10 mouse cellular contexts compared by ENCODE assay signal in genomic region chr19:12002791-12003190, GRCm38 (mm10). TPM values are rescaled to one million over a fixed set of nuclear protein-coding genes. Genes with fewer than 3 reads are reported as not detected.
DNase-seq lines count a peak whose midpoint lies in the region; ATAC-seq and TF ChIP-seq lines count a peak whose summit lies in the region.
"Had no signal": no experiment of that assay in that cellular context is flagged by ENCODE, and none has a peak within 500 bp of the region (broad histone marks: within the 10 kb centered on the region; RNA-seq: fewer than 3 reads in every experiment).

No protein-coding gene starts in this region.

- no peak for TF ChIP-seq POLR2A in brain, embryonic 14.5 days (IDR thresholded peaks at IDR 0.05; ENCODE audit: borderline replicate concordance, extremely low read depth, insufficient read depth, insufficient read length, poor library complexity, severe bottlenecking)

- ATAC-seq in heart, embryonic 15.5 days (replicated peaks; ENCODE audit: insufficient number of reproducible peaks, insufficient read depth, low FRiP score, low read depth), result no peak
- ATAC-seq in forebrain, postnatal 0 days, result no peak

- WGBS in heart, embryonic 15.5 days, result 44% methylated on average over 14 of the region's 14 CpGs
- 54% methylated on average over 14 of the region's 14 CpGs for WGBS in forebrain, postnatal 0 days
- WGBS in midbrain, embryonic 10.5 days, result 57% methylated on average over 14 of the region's 14 CpGs

- no peaks in the 10 kb centered on the region for H3K36me3 ChIP-seq in heart, embryonic 15.5 days
- no peaks in the 10 kb centered on the region for H3K36me3 ChIP-seq in forebrain, postnatal 0 days (ENCODE audit: insufficient read depth)
- H3K36me3 ChIP-seq in midbrain, embryonic 10.5 days, result no peaks in the 10 kb centered on the region

- no peak for DNase-seq in heart, adult 18-20 months
- DNase-seq in brain, embryonic 14.5 days (ENCODE audit: low read depth), result peak; percentile 4
- DNase-seq in forebrain, postnatal 0 days, result no peak
- peak; percentile 18 for DNase-seq in midbrain, embryonic 10.5 days (ENCODE audit: low spot score)
- no peak for DNase-seq in testis, postnatal 10 days (ENCODE audit: low spot score)
- DNase-seq in kidney, adult 18-20 months, result no peak
- DNase-seq in ovary, postnatal 36 days (ENCODE audit: low spot score), result no peak

- no peak overlapping the region for H3K9ac ChIP-seq in heart, embryonic 15.5 days
- no peak overlapping the region for H3K9ac ChIP-seq in forebrain, postnatal 0 days

- H3K27ac ChIP-seq in heart, embryonic 15.5 days, result no peak overlapping the region
- H3K27ac ChIP-seq in forebrain, postnatal 0 days (ENCODE audit: low read depth, low read length), result 0 out of 2 replicates have a peak overlapping the region, but pooled peaks have one; percentile 4
- H3K27ac ChIP-seq in midbrain, embryonic 10.5 days (replicated peaks), result no peak overlapping the region

- no peaks in the 10 kb centered on the region for H3K9me3 ChIP-seq in heart, embryonic 15.5 days (replicated peaks)
- H3K9me3 ChIP-seq in forebrain, postnatal 0 days (ENCODE audit: low read length), result no peaks in the 10 kb centered on the region
- H3K9me3 ChIP-seq in midbrain, embryonic 10.5 days (replicated peaks), result no peaks in the 10 kb centered on the region

- TF ChIP-seq CTCF in brain, embryonic 14.5 days (IDR thresholded peaks at IDR 0.05; ENCODE audit: borderline replicate concordance, extremely low read depth, insufficient read depth, insufficient read length), result no peak
- TF ChIP-seq CTCF in forebrain, postnatal 0 days (IDR thresholded peaks at IDR 0.05; ENCODE audit: low read depth), result no peak

- 0 out of 2 replicates have a peak overlapping the region, but pooled peaks have one; percentile 44 for H3K4me2 ChIP-seq in heart, embryonic 15.5 days
- H3K4me2 ChIP-seq in forebrain, postnatal 0 days (ENCODE audit: low read depth), result peak overlapping the region; percentile 33

- H3K4me1 ChIP-seq in heart, embryonic 15.5 days (replicated peaks), result peaks cover 24% of the 10 kb centered on the region
- peaks cover 14% of the 10 kb centered on the region for H3K4me1 ChIP-seq in forebrain, postnatal 0 days (ENCODE audit: insufficient read depth)
- peaks cover 24% of the 10 kb centered on the region for H3K4me1 ChIP-seq in midbrain, embryonic 10.5 days

- H3K4me3 ChIP-seq in heart, embryonic 15.5 days, result no peak overlapping the region
- H3K4me3 ChIP-seq in forebrain, postnatal 0 days (ENCODE audit: low read depth, low read length), result peak overlapping the region; percentile 17; the same call in 1 of the 2 replicates
- peak overlapping the region; percentile 41 for H3K4me3 ChIP-seq in midbrain, embryonic 10.5 days

- no peaks in the 10 kb centered on the region for H3K27me3 ChIP-seq in heart, embryonic 15.5 days
- H3K27me3 ChIP-seq in forebrain, postnatal 0 days (ENCODE audit: insufficient read depth, low read length), result no peaks in the 10 kb centered on the region
- no peaks in the 10 kb centered on the region; the same call in 1 of the 2 replicates for H3K27me3 ChIP-seq in midbrain, embryonic 10.5 days (ENCODE audit: low read depth, poor library complexity, severe bottlenecking)

RNA-seq across cellular contexts. Expression of gene Osbp, which starts 37.0 kb away (rescaled TPM):
- polyA plus RNA-seq in heart, embryonic 15.5 days (2015; fragmentation: Nextera tagmentation; extraction: Ambion mirVana), result 4.3 and 4.4 TPM in 2 replicates
- 10 to 100 TPM; 97.2 to 99.2 TPM for total RNA-seq in heart, adult 18-20 months (2021)
- 31.1 and 35.8 TPM in 2 replicates for polyA plus RNA-seq in brain, embryonic 14.5 days (2012; rRNA removed)
- total RNA-seq in forebrain, postnatal 0 days (2014; rRNA removed), result 27.3 and 30.3 TPM in 2 replicates
- 2.3 and 3.1 TPM in 2 replicates for polyA plus RNA-seq in forebrain, postnatal 0 days (2015; fragmentation: Nextera tagmentation; extraction: Ambion mirVana)
- polyA plus RNA-seq in midbrain, embryonic 10.5 days (2016; fragmentation: Nextera tagmentation; extraction: Ambion mirVana), result 2.7 and 2.9 TPM in 2 replicates

RNA-seq across cellular contexts. Expression of gene Olfr1423, which starts 38.3 kb away (rescaled TPM):
- 0.03 TPM in 1 of 2 replicates, not detected in the other for polyA plus RNA-seq in heart, embryonic 15.5 days (2015; fragmentation: Nextera tagmentation; extraction: Ambion mirVana)
- not detected for total RNA-seq in heart, adult 18-20 months (2021)
- not detected in 2 replicates for polyA plus RNA-seq in brain, embryonic 14.5 days (2012; rRNA removed)
- not detected in 2 replicates for total RNA-seq in forebrain, postnatal 0 days (2014; rRNA removed)
- polyA plus RNA-seq in forebrain, postnatal 0 days (2015; fragmentation: Nextera tagmentation; extraction: Ambion mirVana), result not detected in 2 replicates
- polyA plus RNA-seq in midbrain, embryonic 10.5 days (2016; fragmentation: Nextera tagmentation; extraction: Ambion mirVana), result 0.02 TPM in 1 of 2 replicates, not detected in the other
- polyA plus RNA-seq: kidney, adult 2 months; urinary bladder, adult 2 months had no signal

RNA-seq across cellular contexts. Expression of gene Olfr1424, which starts 59.7 kb away (rescaled TPM):
- not detected in 2 replicates for polyA plus RNA-seq in heart, embryonic 15.5 days (2015; fragmentation: Nextera tagmentation; extraction: Ambion mirVana)
- not detected for total RNA-seq in heart, adult 18-20 months (2021)
- not detected in 2 replicates for polyA plus RNA-seq in brain, embryonic 14.5 days (2012; rRNA removed)
- total RNA-seq in forebrain, postnatal 0 days (2014; rRNA removed), result not detected in 2 replicates
- polyA plus RNA-seq in forebrain, postnatal 0 days (2015; fragmentation: Nextera tagmentation; extraction: Ambion mirVana), result not detected in 2 replicates
- not detected in 2 replicates for polyA plus RNA-seq in midbrain, embryonic 10.5 days (2016; fragmentation: Nextera tagmentation; extraction: Ambion mirVana)
- polyA plus RNA-seq: kidney, adult 2 months; urinary bladder, adult 2 months had no signal

Comparison
In these comparisons a context has a peak if more than half of its experiments do, and no peak if none do; other contexts are left out.
1. DNase-seq: peak in brain, embryonic 14.5 days (single experiment) and midbrain, embryonic 10.5 days (single experiment); none in heart, adult 18-20 months (0 of 2), forebrain, postnatal 0 days (single experiment), testis, postnatal 10 days (single experiment), kidney, adult 18-20 months (single experiment) and ovary, postnatal 36 days (single experiment).